Mouse (Mus musculus) urinary bladder, postnatal 25 days (tissue): Measurements from ENCODE around the gene Trim46.

Experiments used
- DNase-seq: peaks from one replicate; pipeline ENCODE4 v3.0.0; 2022; ENCODE audit warnings: low spot score

Trim46 gene

DNA sequence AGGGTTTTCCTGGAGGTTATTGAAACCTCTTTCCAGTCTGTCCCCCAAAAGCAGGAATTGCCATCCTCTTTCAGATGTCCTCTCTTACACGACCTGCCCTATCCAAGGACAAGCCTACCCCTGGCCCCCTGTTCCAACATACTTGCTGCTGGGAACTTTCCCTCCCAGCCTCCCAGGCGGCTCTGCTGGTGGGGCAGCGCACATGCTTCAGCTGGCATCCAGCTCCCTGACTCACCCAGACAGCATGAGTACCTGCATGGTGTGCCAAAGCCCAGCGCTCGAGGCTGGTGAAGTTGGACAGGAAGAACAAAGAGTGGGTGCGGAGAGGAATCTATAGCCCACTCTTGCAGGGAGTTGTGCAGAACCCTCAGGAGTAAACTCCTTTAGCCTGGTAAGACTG lies 24.8 kb upstream of the Trim46 start:
- DNase-seq, result peak; percentile 46

DNA sequence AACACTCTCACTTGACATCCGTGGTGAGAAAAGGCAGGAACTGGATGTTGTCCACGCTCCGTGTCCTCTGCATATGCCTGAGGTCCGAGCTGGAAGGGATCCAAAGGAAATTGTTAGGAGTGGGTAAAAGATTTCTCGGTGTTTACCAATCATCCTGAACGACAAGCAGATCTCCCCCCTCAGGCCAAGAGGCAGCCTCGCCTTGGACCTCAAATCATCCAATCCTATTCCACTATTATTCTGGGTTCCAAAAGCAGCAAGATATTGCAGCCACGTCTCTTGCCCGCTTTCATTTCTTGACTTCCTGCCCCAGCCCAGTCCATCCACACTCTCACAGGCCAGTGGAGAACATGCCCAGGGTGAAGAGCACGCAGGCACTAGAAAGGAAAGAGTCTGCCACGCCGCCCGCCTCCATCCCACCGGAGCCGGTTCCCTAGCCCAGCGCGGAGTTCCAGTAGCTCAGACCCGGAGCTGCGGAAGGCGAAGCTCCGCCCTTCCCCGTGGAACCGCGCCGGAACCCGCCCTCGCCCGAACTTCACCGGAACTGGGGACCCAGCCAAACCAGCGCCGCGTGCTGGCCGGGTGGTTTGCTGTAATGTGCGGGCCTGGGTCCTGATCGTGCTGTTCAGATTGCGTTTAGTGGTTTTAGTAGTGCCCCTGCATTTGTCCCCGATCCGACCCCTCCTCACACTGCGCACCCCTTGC lies 24.1 kb upstream of the Trim46 start, which contains the start of gene Slc50a1:
Slc50a1 (minus strand) TSS at position 520 of the 705 bp plus-strand sequence.
- DNase-seq, result peak; percentile 87

DNA sequence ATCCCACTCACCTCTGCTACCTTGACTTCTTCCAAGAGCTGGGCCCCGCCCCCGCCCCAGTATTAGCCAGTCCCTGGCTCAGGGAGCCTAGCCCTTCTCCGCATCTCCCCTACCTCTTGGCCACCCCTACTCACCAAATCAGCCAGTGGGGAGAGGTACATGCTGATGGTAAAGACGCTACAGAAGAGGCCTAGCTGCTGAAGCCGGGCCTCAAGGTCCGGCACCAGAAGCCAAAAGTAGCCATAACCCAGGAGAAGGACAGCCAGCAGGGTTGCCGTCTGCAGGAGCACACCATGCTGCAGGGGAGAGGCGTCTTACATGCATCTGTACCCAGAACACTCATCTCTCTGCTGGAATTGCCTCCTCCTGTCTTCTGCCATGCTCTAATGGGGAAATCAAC lies 22.8 kb upstream of the Trim46 start:
- DNase-seq, result no peak

DNA sequence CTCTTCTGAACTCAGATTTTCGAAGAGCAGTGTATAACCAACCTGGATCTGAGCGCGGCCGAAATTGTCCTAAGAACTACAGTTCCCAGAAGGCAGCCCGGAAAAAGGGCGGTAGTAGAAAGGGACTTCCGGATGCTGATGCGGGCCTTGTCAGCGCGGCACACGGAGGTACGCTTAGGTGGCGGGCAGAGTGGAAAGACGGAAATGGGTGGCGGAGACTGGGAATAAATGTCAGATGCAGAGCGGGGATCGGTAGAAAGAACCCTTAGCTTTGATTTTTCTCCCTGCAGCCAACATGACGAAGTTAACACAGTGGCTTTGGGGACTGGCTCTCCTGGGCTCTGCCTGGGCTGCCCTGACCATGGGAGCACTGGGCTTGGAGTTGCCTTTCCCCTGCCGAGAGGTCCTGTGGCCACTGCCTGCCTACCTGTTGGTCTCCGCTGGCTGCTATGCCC lies 20.4 kb upstream of the Trim46 start:
- peak; percentile 60 for DNase-seq

DNA sequence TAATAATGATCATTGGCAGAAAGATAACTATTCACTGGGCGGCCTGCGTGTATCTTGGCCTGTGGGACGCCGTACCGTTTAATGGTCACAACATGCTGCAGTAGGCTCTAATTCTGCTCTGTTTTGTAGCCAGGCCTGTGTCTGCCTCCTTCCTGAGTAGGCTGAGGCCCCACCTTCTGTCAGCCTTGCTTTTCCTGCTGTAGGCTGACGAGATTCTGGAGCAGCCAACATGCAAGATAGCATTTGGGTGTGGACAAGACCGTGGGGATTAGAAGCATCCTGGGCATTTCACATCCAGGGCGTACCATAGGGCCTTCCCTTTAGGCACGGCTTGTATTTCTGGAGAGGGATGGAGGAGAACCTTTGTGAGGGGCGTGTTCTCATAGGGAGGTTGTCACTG lies 16.3 kb upstream of the Trim46 start:
- no peak for DNase-seq

DNA sequence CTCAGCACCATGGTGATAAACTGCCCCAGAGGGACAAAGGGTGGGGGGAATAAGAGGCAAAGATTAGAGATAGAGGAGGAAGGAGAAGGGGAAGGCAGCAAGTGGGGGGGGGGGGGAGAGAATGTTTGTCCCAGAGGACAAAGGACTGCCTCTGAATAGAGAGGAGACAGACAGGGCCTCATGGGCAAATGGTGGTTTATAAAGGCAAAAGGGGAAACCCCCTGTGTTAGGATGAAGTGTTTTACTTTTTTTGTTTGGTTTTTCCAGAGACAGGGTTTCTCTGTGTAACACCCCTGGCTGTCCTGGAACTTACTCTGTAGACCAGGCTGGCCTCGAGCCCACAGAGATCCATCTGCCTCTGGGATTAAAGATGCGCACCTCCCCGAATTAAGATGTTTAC lies 14.1 kb upstream of the Trim46 start:
- DNase-seq, result no peak

DNA sequence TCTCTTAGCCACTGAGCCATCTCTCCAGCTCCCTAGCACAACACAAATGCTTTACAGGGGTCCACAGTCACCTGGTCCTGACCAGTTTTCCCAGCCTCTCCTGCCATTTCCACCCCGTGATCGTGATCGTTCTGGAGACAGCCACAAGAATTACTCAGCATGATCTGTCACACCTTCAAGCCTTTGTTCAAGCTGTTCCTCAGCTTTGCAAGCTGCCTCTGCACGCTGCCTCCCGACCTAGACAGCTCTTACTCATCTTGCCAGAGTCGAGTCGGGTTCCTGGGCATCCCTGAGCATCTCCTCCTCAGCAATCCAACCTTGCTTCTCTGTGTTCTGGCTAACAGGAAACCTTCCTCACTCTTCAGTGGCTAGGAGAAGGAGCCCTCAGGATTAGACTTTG lies 13.0 kb upstream of the Trim46 start, which contains the start of gene Dpm3:
Dpm3 (plus strand) TSS at position 283 of the 400 bp plus-strand sequence.
- DNase-seq, result no peak

DNA sequence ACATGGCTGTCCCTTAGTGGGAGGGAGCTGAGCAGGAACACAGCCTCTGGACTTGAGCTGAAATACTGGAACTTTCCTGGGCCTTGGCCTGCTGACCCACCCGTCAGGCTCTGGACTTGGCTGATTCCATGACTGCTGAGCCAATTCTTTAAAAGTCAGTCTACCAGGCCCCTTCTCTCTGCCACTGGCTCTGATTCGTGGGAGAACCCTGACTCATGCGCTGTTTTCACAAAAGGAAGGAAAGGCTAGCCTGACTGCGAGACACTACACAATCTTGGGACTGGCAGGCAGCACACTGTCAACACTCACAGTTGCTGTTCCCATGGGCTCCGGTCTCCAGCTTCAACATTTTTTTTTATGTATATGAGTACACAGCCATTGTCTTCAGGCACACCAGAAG lies 10.1 kb upstream of the Trim46 start:
- DNase-seq, result no peak

DNA sequence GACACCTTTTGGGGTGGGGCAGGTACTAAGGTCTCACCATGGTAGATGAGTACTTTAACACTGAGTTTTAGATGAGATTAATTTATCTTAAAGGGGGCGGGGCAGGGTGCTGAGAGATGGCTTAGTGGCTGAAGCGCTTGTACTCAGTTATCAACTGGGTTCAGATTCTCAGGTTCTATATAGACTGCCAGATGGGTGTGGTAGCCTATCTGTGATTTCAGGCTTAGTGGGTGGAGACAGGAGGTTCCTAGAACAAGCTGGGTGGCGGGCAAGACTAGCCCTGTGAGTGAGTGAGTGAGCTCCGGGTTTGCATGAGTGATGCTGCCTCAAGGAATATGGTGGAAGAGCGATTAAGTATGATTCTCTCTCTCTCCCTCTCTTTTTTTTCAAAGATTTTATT lies 8.9 kb upstream of the Trim46 start:
- DNase-seq, result no peak

DNA sequence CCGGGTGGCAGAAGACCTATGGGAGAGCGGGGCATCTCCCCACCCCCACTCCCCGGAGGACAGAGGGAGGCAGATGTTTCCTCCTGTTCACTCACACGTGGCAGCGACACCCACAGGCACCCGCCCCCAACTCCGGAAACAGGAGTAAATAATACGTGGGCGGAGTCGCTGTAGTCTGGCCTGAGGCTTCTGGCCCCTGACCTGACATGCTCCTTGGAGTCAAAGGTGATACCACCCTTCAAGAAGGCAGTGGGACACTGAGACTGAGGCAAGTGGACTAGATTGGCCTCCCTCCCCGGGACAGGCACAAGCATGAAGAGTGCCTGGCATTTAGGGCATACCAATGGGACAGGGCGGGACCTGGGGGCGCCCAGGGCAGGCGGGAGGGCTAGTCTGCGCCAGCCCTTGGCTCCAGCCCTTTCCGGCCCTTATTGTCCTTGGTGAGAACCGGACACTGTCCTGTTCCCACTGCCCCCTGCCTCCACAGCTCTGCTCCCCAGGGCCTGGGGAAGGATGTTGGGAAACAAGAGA lies 5.3 kb upstream of the Trim46 start:
- no peak for DNase-seq

DNA sequence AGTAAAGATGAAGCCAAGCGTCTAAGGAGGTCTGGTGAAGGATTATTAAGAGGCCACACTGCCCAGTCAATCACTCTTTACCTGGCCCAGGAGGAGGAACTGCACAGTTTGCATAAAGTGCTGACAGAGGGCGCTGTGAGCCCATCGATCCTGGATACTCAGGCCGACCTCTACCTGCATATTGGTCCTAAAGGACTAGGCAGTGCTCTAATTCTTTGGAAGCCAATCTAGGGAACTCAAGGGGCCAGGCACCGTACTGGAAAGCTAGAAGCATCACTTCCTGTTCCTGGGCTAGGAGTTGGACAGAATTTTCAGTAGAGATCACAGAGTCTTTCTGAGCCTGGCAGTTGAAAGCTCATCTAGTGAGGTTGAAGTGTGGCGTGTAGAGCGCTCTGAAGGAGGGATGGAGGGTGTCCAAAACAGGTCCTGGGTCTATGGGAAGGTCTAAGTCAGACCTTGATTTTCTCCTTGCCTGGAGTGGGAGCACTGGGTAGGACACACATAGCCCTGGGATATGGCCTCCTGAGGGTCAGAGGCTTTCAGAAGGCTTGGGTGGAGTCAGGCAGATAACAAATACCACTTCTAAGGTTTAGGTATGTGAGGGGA lies 4.4 kb upstream of the Trim46 start:
- peak; percentile 54 for DNase-seq

DNA sequence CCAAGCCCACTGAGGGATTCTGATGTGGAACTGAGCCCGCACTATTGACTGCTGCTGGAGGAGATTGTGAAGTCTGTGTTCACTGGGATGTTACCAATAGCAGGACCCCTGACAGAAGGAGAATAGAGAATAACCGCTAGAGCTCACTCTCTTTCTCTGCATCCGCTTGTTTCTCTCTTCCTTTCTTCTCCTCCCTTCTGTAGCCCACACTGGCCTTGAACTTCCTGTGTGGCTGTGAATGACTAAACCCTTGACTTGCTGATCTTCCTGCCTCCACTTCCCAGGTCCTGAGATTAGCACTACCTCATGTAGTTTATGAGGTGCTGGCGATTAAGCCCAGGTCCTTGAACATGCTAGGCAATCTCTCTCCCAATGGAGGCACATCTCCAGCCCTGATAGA lies 1.4 kb upstream of the Trim46 start:
- no peak for DNase-seq

DNA sequence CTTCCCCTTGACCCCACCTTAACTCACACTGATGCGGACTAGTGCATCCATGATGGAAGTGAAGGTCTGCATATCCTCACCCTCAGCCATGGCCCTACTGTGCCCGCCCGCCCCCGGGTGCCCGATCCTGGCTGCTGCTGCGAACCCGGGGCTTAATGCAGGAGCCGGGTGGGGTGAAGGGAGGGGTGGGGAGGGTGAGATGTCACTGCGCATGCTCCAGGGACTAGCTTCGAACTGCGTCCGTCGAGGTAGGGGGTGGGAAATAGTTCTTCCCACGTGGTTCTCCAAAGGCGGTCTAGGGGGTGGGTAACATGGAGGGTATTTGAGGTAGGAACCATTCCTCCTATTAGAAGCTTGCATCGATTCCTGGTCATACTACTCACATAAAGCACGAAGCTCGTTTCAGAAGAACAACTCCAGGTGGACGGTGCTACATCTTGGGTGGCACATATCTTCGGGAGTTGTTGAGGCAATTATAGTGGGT lies 379 bp downstream of the Trim46 start, which contains the start of gene Krtcap2:
Krtcap2 (plus strand) TSS at position 279 of the 484 bp plus-strand sequence.
- no peak for DNase-seq

DNA sequence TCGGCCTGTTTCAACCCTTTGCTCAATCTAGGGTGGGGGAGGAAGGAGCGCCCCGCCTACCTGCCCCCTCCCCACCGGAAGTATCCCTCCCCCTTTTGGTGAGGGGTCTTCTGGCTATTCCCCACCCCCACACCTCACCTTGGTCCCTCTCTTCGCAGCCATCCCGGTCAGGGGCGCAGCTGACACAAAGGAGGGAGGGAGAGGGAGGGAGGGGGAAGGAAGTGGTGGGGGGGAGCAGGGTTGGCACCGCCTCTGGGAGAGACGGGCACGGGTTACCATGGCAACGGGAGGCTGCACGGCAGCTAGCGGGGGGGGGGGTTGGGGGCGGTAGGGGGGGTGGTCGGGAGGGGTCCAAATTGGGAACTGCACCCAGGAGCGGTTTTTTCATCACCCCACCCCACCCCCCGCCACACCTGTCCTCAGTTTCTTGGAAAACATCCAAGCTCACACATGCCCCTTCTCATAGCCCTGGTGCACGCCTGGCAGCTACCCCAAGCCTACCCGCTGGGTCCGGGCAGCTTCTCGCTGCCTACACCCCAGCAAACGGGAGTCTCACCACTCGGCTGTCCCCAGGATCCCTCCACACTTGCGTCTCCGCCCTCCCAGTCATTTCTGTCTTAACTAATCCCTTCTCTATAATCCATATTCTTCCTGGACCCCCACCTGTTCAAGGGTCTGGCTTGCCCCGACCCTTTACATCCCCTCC lies 974 bp downstream of the Trim46 start:
- DNase-seq, result no peak

DNA sequence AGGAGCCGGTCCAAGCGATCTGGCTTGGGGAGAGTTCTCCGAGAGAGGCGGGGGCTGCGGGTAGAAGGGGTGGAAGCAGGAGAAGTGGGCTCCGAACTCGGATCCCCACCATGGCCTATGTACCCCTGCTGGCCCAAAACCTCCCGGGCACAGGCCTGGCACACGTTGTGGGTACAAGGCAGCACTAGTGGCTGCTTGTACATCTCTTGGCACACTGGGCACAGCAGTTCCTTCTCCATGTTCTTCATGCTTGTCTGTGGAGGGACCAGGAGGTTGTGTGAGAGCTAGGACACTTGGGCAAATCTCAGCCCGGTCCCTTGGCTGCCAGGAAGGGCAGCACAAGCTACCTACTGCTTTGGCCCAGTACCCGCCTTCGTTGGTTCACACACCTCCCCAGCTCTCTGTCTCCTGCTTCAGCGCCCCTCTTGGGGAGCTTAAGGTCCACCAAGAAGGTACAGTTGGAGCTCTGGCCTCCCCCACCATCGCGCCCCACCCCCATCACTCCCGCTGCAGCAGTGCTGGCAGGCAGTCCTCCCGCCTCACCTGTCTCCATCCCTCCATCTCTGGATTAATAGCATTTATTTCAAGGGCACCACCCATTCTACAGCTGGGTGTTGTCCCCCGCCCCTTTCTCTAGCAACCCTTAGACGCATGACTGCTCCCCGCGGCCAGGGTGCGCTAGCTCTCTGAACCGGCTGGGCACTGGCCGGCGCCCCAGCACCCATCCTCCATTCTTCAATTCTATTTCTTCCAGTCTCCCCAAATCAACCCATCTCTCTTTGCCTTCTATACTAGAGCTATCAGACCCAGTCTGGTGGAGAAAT lies 1.7 kb downstream of the Trim46 start:
- no peak for DNase-seq

DNA sequence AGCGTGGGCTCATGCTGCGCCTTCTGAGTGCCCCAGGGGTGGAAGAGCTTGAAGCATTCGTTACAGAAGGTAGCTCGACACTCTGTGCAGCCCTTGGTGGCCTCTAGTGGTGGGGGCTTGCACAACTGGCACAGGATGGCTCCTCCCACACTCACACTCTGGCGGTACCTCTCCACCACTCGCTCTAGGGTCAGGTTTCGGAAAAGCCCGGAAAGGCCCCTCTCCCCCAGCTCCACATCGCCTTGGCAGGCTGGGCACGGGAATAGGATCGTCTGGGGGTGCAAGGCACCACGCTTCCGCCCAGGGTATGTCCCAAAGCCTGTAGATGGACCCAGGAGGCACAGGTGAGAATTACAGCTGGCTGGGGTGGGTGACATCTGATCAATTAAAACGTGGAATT lies 2.5 kb downstream of the Trim46 start:
- DNase-seq, result no peak

DNA sequence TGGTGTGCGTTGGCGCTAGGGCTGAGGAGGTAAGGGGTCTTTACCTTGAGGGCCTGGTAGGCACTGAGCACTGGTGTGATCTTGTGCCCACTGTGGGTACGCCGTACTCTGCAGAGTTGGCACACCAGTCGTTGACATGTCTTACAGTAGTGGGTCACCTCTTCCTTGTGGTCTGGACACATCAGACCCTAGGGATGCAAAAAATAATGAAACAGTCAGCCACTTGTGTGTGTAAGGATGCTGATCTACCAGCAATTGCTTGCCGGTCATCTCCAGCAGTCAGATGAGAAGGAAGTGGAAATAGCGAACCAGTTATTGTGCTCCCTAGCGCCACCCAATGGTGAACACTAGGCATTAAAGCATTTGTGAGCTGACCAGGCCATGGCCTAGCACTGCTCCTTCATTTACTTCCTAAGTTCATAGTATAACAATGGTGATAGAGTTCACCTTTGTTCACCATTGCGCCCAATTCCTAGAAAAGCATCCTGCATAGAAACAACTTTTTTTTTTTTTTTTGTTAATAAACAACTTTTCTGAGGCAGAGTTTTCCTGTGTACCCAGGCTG lies 3.7 kb downstream of the Trim46 start:
- DNase-seq, result peak; percentile 59

DNA sequence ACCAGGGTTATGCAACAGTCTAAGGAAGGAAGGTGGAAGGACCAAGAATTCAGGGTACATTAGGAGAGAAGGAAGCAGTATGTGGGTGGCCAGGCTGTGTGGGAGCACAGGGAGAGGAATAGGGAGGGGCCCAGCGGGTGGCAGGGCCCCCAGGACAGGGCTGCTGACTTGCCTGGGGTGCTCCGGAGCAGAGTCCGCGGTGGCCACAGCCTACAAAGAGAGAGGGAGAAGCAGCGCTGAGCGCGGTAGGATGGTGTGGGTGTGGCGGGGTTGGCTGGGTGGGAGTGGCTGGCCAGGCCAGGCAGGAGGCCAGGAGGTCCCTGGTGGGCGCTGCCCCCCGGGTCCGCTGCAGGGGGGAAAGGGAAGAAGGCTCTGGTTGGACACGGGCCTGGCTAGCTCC lies 7.6 kb downstream of the Trim46 start:
- no peak for DNase-seq

DNA sequence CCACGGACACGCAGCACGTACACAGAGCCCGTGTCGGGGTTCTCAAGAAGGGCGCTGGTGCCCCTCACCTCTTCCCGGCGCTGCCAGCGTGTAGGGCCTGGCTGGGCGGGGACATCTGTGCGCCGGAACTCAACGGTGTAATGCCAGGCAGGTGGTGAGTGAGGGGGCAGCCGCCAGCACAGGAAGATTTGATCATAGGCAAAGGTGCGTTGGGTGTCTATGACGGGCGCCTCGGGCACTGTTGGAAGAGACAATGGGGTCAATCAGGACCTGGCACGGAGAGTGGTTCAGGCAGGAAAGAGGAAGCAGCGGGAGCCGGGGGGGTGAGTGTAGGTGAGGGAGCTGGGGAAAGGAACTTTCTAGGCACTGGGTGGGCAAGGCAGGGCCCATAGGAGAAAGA lies 8.4 kb downstream of the Trim46 start:
- DNase-seq, result no peak

DNA sequence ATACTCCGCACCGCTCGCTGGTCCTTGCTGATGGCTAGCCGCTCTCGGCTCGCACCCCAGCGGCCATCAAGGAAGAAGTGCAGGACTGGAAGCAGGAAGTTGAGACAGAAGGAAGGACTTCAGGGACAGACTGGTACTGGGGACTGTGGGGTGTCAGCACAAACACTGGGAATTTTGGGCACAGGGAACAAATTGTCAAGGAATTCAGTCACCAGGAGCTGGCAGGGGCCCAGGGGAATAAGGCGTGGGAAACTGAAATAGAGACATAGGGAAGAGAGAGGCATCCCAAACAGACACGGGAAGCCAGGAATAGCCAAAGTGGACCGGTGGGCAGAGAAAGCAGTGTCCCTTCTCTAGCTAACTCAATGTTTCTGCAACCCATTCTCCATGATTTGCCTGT lies 9.6 kb downstream of the Trim46 start:
- no peak for DNase-seq

DNA sequence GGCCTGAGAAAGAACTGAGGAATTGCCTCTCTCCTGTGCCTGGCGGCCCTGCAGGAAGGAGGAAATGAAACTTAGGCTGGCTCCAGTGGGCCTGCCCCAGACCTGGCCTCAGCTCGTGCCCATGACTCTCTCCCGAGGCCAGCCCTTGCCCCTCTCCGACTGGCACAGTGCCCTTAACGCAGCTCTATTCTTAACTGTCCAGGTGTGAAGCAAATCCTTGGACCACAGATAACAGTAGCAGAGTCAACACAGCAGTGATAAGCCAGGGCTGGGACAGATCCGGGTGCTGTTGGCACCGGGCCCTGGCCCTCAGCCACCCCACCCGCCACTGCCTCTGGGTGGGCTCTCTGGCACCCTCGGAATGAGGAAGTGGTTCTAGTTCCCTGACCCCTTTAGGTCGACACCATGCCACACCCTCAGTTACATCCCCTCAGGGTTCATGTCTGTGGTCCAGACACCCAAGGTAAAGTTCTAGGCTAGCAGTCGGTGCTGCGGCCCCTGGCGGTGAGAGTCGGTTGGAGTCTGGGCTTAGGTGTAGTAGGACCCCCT lies 12.5 kb downstream of the Trim46 start:
- DNase-seq, result no peak
